Mouse (Mus musculus) small intestine, adult 2 months (tissue): Measurements from ENCODE around the gene Tmem121b. TPM values are rescaled to one million over a fixed set of nuclear protein-coding genes. Genes with fewer than 3 reads are reported as not detected.
A peak's percentile ranks its signal among the peaks of the same experiment; 100 is the strongest.

Experiments
- H3K27ac ChIP-seq: fragments of 200-500 bp; 2 replicates; pipeline ENCODE4 v1.5.1; 2012; ENCODE audit warnings: low read depth, low read length, control low read depth, inconsistent platforms; ENCODE audit not compliant: insufficient read depth
- H3K27me3 ChIP-seq: fragments of 200-500 bp; 2 replicates; pipeline ENCODE4 v1.6.1; 2012; ENCODE audit warnings: mild to moderate bottlenecking, moderate library complexity, low read length, inconsistent platforms; ENCODE audit not compliant: control insufficient read depth, insufficient read depth
- H3K36me3 ChIP-seq: fragments of 200-500 bp; 2 replicates; pipeline ENCODE4 v1.6.1; 2012; ENCODE audit warnings: mild to moderate bottlenecking, low read length, control low read depth, inconsistent platforms; ENCODE audit not compliant: control insufficient read depth, insufficient read depth
- H3K4me1 ChIP-seq: fragments of 200-500 bp; 2 replicates; pipeline ENCODE4 v1.6.1; 2012; ENCODE audit warnings: low read length, inconsistent platforms, mixed read lengths; ENCODE audit not compliant: control insufficient read depth, insufficient read depth, insufficient read length
- H3K4me3 ChIP-seq: fragments of 200-500 bp; 2 replicates; pipeline ENCODE4 v1.5.1; 2012; ENCODE audit warnings: low read depth, mild to moderate bottlenecking, control low read depth, inconsistent platforms, low read length, moderate library complexity
- CTCF ChIP-seq: fragments of 200-500 bp; IDR thresholded peaks from 2 replicates; pipeline ENCODE4 v1.5.1; 2012; ENCODE audit warnings: low read depth, mild to moderate bottlenecking, control low read depth, inconsistent platforms, low read length, moderate library complexity, mixed read lengths; ENCODE audit not compliant: insufficient replicate concordance, insufficient read length; ENCODE audit errors: extremely low read depth
- POLR2A ChIP-seq: fragments of 200-500 bp; IDR thresholded peaks from 2 replicates; pipeline ENCODE4 v1.6.1; 2012; ENCODE audit warnings: low read depth, mild to moderate bottlenecking, control low read depth, inconsistent platforms, low read length, moderate library complexity
- WGBS: fragments of 180-500 bp; shearing (Covaris S2); methylation state at CpG from one replicate; pipeline ENCODE4 v1.1.7; 2018; 5-methylcytosine and 5-hydroxymethylcytosine counted together
- polyA plus RNA-seq: library from polyadenylated mRNA; depleted of rRNA; stranded (reverse); fragments of >200 nt; gene quantifications from 2 replicates; pipeline ENCODE4 v1.2.3, GENCODE M21; 2012; rRNA removed

Tmem121b gene
- polyA plus RNA-seq, 1 experiment, result 0.04 TPM

- 45% methylated on average over 14 of the region's 14 CpGs for WGBS
Observed at GRCm38 (mm10) chr6:120443363-120444355, 49.9 kb downstream of the Tmem121b start.

DNA sequence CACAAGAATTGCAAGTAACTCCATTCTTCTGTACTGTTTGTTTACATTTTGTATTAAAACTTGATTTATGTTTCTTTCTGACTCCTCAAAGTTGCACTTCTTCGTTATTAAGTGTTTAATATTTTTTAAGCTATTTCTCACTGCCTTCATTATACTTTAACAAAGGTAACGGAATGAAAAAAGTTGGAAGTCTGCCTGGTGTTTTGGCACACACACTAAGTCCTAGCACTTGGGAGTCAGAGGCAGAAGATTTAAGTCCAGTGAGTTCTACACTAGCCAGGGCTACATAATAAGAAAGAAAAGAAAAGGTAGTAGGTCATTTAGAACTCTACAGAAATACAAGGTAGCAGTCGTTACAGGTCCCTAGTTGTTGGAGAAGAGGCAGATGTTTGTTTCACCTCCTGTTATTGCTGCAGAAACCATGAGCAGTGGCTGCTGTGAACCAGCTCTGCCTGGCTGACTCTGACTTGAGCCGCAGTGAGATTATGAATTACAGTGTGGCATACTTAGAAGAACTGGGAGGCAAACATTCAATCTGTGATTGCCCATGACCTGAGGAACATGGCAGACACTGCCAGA lies 51.3 kb downstream of the Tmem121b start:
- Histone ChIP-seq H3K27ac (no peak overlapping the region), H3K4me3 (no peak overlapping the region), H3K27me3 (no peaks in the 10 kb centered on the region; the same call in 1 of the 2 replicates), H3K4me1 (no peaks in the 10 kb centered on the region; the same call in 1 of the 2 replicates), H3K36me3 (peaks cover 27% of the 10 kb centered on the region)
- no peak for TF ChIP-seq CTCF
- no peak for TF ChIP-seq POLR2A
- 80% methylated on average over 4 of the region's 4 CpGs for WGBS

More at GRCm38 (mm10) chr6:120443363-120444355, 49.9 kb downstream of the Tmem121b start:
- H3K4me1 ChIP-seq, result no peaks in the 10 kb centered on the region; the same call in 1 of the 2 replicates
- H3K27ac ChIP-seq, result peak overlapping the region; percentile 47; the same call in 1 of the 2 replicates
- H3K36me3 ChIP-seq, result peaks cover 21% of the 10 kb centered on the region
- no peak overlapping the region for H3K4me3 ChIP-seq
- TF ChIP-seq POLR2A, result no peak
- no peak for TF ChIP-seq CTCF
- no peaks in the 10 kb centered on the region for H3K27me3 ChIP-seq

Other genes with a start within 250 kb of the Tmem121b start
- 0.29 TPM in 1 of 2 replicates, not detected in the other for gene D330020A13Rik, start 199.4 kb downstream of the Tmem121b start, polyA plus RNA-seq
- 12.2 and 15.8 TPM in 2 replicates for gene B4galnt3, start 199.2 kb downstream of the Tmem121b start, polyA plus RNA-seq
- gene Kdm5a, start 129.7 kb downstream of the Tmem121b start, polyA plus RNA-seq, result 0.48 and 1.1 TPM in 2 replicates
- gene Ccdc77, start 129.4 kb downstream of the Tmem121b start, polyA plus RNA-seq, result 0.48 and 0.58 TPM in 2 replicates
- 8.4 and 18.7 TPM in 2 replicates for gene Il17ra, start 30.6 kb downstream of the Tmem121b start, polyA plus RNA-seq
- gene Hdhd5, start 37.5 kb upstream of the Tmem121b start, polyA plus RNA-seq, result 6.2 and 9.9 TPM in 2 replicates
- gene Cecr2, start 172.6 kb upstream of the Tmem121b start, polyA plus RNA-seq, result 0.43 and 0.46 TPM in 2 replicates